9 mouse cellular contexts compared by ENCODE assay signal in the genomic region with DNA sequence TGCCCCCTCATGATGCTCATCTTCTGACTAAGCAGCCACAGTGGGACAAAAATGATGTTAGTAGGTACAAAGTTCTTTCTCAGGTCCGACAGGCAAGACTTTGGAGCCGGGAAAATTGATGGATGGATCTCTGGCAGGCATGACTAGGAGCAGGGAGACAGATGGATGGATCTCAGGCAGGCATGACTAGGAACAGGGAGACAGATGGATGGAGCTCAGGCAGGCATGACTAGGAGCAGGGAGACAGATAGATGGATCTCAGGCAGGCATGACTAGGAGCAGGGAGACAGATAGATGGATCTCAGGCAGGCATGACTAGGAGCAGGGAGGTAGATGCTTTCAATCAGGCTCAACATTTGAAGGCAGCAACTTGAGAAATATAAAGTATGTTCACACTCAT. TPM values are rescaled to one million over a fixed set of nuclear protein-coding genes. Genes with fewer than 3 reads are reported as not detected.
DNase-seq lines count a peak whose midpoint lies in the region; ATAC-seq and TF ChIP-seq lines count a peak whose summit lies in the region.
"Had no signal": no experiment of that assay in that cellular context is flagged by ENCODE, and none has a peak within 500 bp of the region (broad histone marks: within the 10 kb centered on the region; RNA-seq: fewer than 3 reads in every experiment).

No protein-coding gene starts in this region.

- no peak for DNase-seq in heart, postnatal 10 days
- no peak for DNase-seq in midbrain, embryonic 10.5 days (ENCODE audit: low spot score)
- DNase-seq in thymus, postnatal 4 days = no peak
- DNase-seq in adrenal gland, postnatal 14 days = no peak

- H3K9me3 ChIP-seq in heart, embryonic 11.5 days (replicated peaks; ENCODE audit: control insufficient read depth, low read length) = no peaks in the 10 kb centered on the region
- no peaks in the 10 kb centered on the region for H3K9me3 ChIP-seq in kidney, embryonic 16.5 days (ENCODE audit: low read length)
- H3K9me3 ChIP-seq in midbrain, embryonic 10.5 days (replicated peaks) = no peaks in the 10 kb centered on the region

- ATAC-seq in heart, embryonic 11.5 days (replicated peaks; ENCODE audit: insufficient number of reproducible peaks, low FRiP score, low TSS enrichment) = no peak
- no peak for ATAC-seq in kidney, embryonic 16.5 days (ENCODE audit: low FRiP score, low TSS enrichment)
- no peak for ATAC-seq in erythroid progenitor cell, adult 5-6 weeks (replicated peaks; ENCODE audit: low FRiP score, poor library complexity, severe bottlenecking)

- no peaks in the 10 kb centered on the region for H3K36me3 ChIP-seq in heart, embryonic 11.5 days (ENCODE audit: control insufficient read depth, insufficient read depth, low read length)
- no peaks in the 10 kb centered on the region for H3K36me3 ChIP-seq in kidney, embryonic 16.5 days (ENCODE audit: insufficient read depth, low read length)
- H3K36me3 ChIP-seq in midbrain, embryonic 10.5 days = no peaks in the 10 kb centered on the region

- H3K4me2 ChIP-seq in heart, embryonic 11.5 days = peak overlapping the region; percentile 19; the same call in 1 of the 2 replicates
- peak overlapping the region; percentile 23; the same call in 1 of the 2 replicates for H3K4me2 ChIP-seq in kidney, embryonic 16.5 days (replicated peaks; ENCODE audit: low read depth, low read length)

- TF ChIP-seq POLR2A in cortical plate, adult 2 months (IDR thresholded peaks at IDR 0.05; ENCODE audit: extremely low read depth, insufficient read depth, low read length) = 0 out of 2 replicates have a peak, but pooled peaks have one; percentile 23

- no peak overlapping the region for H3K4me3 ChIP-seq in heart, embryonic 11.5 days (ENCODE audit: low read depth, low read length)
- H3K4me3 ChIP-seq in cortical plate, adult 2 months (ENCODE audit: insufficient read depth, low read length) = peak overlapping the region; percentile 40
- H3K4me3 ChIP-seq in kidney, embryonic 16.5 days (ENCODE audit: low read length) = peak overlapping the region; percentile 18
- peak overlapping the region; percentile 35 for H3K4me3 ChIP-seq in midbrain, embryonic 10.5 days

- intact Hi-C loops in heart, postnatal 10 days (cut with DNase I) = no loop called here

- WGBS in heart, embryonic 11.5 days (ENCODE audit: insufficient replicate concordance) = 19% methylated on average over 2 of the region's 2 CpGs
- 10% methylated on average over 2 of the region's 2 CpGs for WGBS in kidney, embryonic 16.5 days
- 55% methylated on average over 2 of the region's 2 CpGs for WGBS in midbrain, embryonic 10.5 days

- H3K9ac ChIP-seq in heart, embryonic 11.5 days (ENCODE audit: low read depth, low read length) = no peak overlapping the region
- 0 out of 2 replicates have a peak overlapping the region, but pooled peaks have one; percentile 45 for H3K9ac ChIP-seq in kidney, embryonic 16.5 days (replicated peaks; ENCODE audit: low read length)

- H3K27ac ChIP-seq in heart, embryonic 11.5 days (ENCODE audit: low read depth, low read length) = no peak overlapping the region
- no peak overlapping the region for H3K27ac ChIP-seq in cortical plate, adult 2 months (ENCODE audit: insufficient read depth, low read length)
- no peak overlapping the region for H3K27ac ChIP-seq in kidney, embryonic 16.5 days (ENCODE audit: low read length)
- H3K27ac ChIP-seq in midbrain, embryonic 10.5 days (replicated peaks) = no peak overlapping the region

- TF ChIP-seq CTCF in cortical plate, adult 2 months (IDR thresholded peaks at IDR 0.05; ENCODE audit: extremely low read depth, insufficient read depth, low read length) = no peak

- 0 out of 2 replicates have a peak, but pooled peaks cover 2% of the 10 kb centered on the region for H3K27me3 ChIP-seq in heart, embryonic 11.5 days (ENCODE audit: control insufficient read depth, insufficient read depth, low read length)
- H3K27me3 ChIP-seq in kidney, embryonic 16.5 days (ENCODE audit: insufficient read depth, low read length) = no peaks in the 10 kb centered on the region
- no peaks in the 10 kb centered on the region for H3K27me3 ChIP-seq in midbrain, embryonic 10.5 days (ENCODE audit: low read depth, poor library complexity, severe bottlenecking)

- no peaks in the 10 kb centered on the region for H3K4me1 ChIP-seq in heart, embryonic 11.5 days (ENCODE audit: control insufficient read depth, insufficient read depth, low read length)
- H3K4me1 ChIP-seq in cortical plate, adult 2 months (ENCODE audit: control insufficient read depth, insufficient read depth, low read length) = no peaks in the 10 kb centered on the region
- H3K4me1 ChIP-seq in kidney, embryonic 16.5 days (ENCODE audit: insufficient read depth, low read length) = no peaks in the 10 kb centered on the region
- H3K4me1 ChIP-seq in midbrain, embryonic 10.5 days = 0 out of 2 replicates have a peak, but pooled peaks cover 2% of the 10 kb centered on the region

RNA-seq across cellular contexts. Expression of a gene that starts 13.8 kb away (rescaled TPM):
- 1.1 and 2.0 TPM in 2 replicates for polyA plus RNA-seq in heart, embryonic 11.5 days (2014; fragmentation: Nextera tagmentation; extraction: Ambion mirVana)
- total RNA-seq in heart, postnatal 10 days (2021) = 1 to 10 TPM; 2.0 to 2.2 TPM
- polyA plus RNA-seq in cortical plate, adult 2 months (2012; rRNA removed) = 2.2 and 2.7 TPM in 2 replicates
- 0.46 and 0.72 TPM in 2 replicates for polyA plus RNA-seq in kidney, embryonic 16.5 days (2015; fragmentation: Nextera tagmentation; extraction: Ambion mirVana)
- polyA plus RNA-seq in midbrain, embryonic 10.5 days (2016; fragmentation: Nextera tagmentation; extraction: Ambion mirVana) = 0.04 and 0.06 TPM in 2 replicates
- total RNA-seq in erythroid progenitor cell, adult 5-6 weeks (2015; ENCODE audit: low replicate concordance) = not detected in 2 replicates
- total RNA-seq in erythroid progenitor cell, adult 5-6 weeks (2017; ENCODE audit: low replicate concordance) = not detected in 2 replicates
- total RNA-seq in adrenal gland, postnatal 14 days (2021) = 0.19 TPM in 1 of 2 replicates, not detected in the other

RNA-seq across cellular contexts. Expression of a gene that starts 25.4 kb away (rescaled TPM):
- polyA plus RNA-seq in heart, embryonic 11.5 days (2014; fragmentation: Nextera tagmentation; extraction: Ambion mirVana) = 0.13 and 0.17 TPM in 2 replicates
- under 1 TPM; 0.41 to 0.60 TPM for total RNA-seq in heart, postnatal 10 days (2021)
- 1.6 TPM in 2 replicates for polyA plus RNA-seq in cortical plate, adult 2 months (2012; rRNA removed)
- 0.17 and 0.27 TPM in 2 replicates for polyA plus RNA-seq in kidney, embryonic 16.5 days (2015; fragmentation: Nextera tagmentation; extraction: Ambion mirVana)
- polyA plus RNA-seq in midbrain, embryonic 10.5 days (2016; fragmentation: Nextera tagmentation; extraction: Ambion mirVana) = 0.06 and 0.20 TPM in 2 replicates
- 0.36 TPM in 1 of 2 replicates, not detected in the other for total RNA-seq in erythroid progenitor cell, adult 5-6 weeks (2015; ENCODE audit: low replicate concordance)
- not detected in 2 replicates for total RNA-seq in erythroid progenitor cell, adult 5-6 weeks (2017; ENCODE audit: low replicate concordance)
- total RNA-seq in adrenal gland, postnatal 14 days (2021) = not detected in 2 replicates

RNA-seq across cellular contexts. Expression of a gene that starts 54.6 kb away (rescaled TPM):
- polyA plus RNA-seq in heart, embryonic 11.5 days (2014; fragmentation: Nextera tagmentation; extraction: Ambion mirVana) = not detected in 2 replicates
- total RNA-seq in heart, postnatal 10 days (2021) = not detected
- polyA plus RNA-seq in cortical plate, adult 2 months (2012; rRNA removed) = 4.4 and 5.4 TPM in 2 replicates
- polyA plus RNA-seq in kidney, embryonic 16.5 days (2015; fragmentation: Nextera tagmentation; extraction: Ambion mirVana) = 0.30 and 0.41 TPM in 2 replicates
- not detected in 2 replicates for polyA plus RNA-seq in midbrain, embryonic 10.5 days (2016; fragmentation: Nextera tagmentation; extraction: Ambion mirVana)
- not detected in 2 replicates for total RNA-seq in erythroid progenitor cell, adult 5-6 weeks (2015; ENCODE audit: low replicate concordance)
- not detected in 2 replicates for total RNA-seq in erythroid progenitor cell, adult 5-6 weeks (2017; ENCODE audit: low replicate concordance)
- not detected in 2 replicates for total RNA-seq in adrenal gland, postnatal 14 days (2021)
- polyA plus RNA-seq: spleen, adult 2 months had no signal
